Mouse (Mus musculus): ENCODE measurements around the gene Lrrc4c.

DNA sequence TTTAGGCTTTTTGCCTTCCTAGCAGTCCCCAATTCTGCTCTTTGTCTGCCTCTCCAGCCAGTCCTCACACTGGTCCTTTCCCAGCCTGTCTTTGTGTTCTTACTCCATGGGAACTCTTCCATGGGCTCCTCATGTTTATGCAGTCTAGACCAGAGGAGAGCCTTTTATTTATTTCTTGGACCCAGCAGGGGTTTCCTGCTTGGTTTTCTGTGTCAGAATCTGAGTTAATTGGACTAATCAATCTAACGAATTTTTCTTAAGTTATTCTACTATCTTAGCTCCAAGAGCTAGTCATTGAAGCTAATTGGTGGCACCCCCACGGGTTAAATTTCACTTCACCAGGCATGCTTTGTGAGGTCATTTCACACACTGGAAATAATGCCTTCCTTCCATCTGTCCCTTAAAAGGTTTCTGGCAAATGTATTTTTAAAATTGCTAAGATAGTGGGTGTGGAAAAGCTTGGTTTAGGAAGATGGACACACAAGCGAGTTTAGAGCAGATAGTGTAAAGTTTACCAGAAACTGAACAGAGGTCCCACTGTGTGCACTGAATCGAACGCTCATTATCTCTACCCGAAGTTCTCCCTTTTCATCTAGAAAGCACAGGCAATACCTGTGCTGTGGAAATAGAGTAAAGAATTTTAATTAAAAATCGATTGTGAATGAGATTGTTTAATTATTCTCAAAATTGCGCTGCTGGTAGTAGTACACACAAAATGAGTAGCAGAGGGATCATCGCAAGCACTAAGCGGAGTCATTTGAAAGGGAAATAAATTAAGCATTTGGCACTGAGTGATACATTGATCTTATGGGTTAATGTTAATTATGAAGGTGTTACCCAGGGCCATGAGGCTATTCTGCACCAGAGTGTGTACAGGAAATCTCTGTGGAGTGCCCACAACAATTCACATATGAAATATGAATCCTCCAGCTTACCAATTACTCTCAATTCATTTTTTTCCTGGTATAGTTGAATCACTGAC lies 1226.0 kb downstream of the Lrrc4c start:
- TF ChIP-seq POLR2A (IDR thresholded peaks at IDR 0.05; ENCODE audit: control insufficient read depth, low read depth, low read length): no peak
- no peak for TF ChIP-seq CTCF (IDR thresholded peaks at IDR 0.05; ENCODE audit: control insufficient read depth, insufficient read depth, insufficient replicate concordance, low read depth, low read length)
